Comparison of ENCODE assay signal across 8 mouse cellular contexts in genomic region chr12:69682788-69683419, GRCm38 (mm10). TPM values are rescaled to one million over a fixed set of nuclear protein-coding genes. Genes with fewer than 3 reads are reported as not detected.
DNase-seq lines count a peak whose midpoint lies in the region; ATAC-seq and TF ChIP-seq lines count a peak whose summit lies in the region.

No protein-coding gene starts in this region.

- no peaks in the 10 kb centered on the region for H3K36me3 ChIP-seq in heart, embryonic 16.5 days (ENCODE audit: control insufficient read depth, insufficient read depth)
- no peaks in the 10 kb centered on the region for H3K36me3 ChIP-seq in lung, embryonic 16.5 days (ENCODE audit: control insufficient read depth, insufficient read depth, low read length)

- H3K4me2 ChIP-seq in heart, embryonic 16.5 days (ENCODE audit: low read depth, low read length), result peak overlapping the region; percentile 60
- H3K4me2 ChIP-seq in lung, embryonic 16.5 days (ENCODE audit: low read depth, low read length), result peak overlapping the region; percentile 84

- no peak for ATAC-seq in heart, embryonic 16.5 days (replicated peaks; ENCODE audit: extremely low read depth, insufficient read depth, low FRiP score)
- no peak for ATAC-seq in lung, embryonic 16.5 days (ENCODE audit: low read depth)
- ATAC-seq in monocyte, adult 5-6 weeks (replicated peaks; ENCODE audit: insufficient number of reproducible peaks, low FRiP score, low TSS enrichment, poor library complexity, severe bottlenecking), result no peak

- H3K27ac ChIP-seq in layer of hippocampus, adult 2 months, result peak overlapping the region; percentile 94
- peak overlapping the region; percentile 98 for H3K27ac ChIP-seq in heart, embryonic 16.5 days (ENCODE audit: low read length)
- H3K27ac ChIP-seq in lung, embryonic 16.5 days (ENCODE audit: low read length), result no peak overlapping the region

- H3K9me3 ChIP-seq in heart, embryonic 16.5 days (replicated peaks; ENCODE audit: control insufficient read depth, low read length), result no peaks in the 10 kb centered on the region
- H3K9me3 ChIP-seq in lung, embryonic 16.5 days (ENCODE audit: control insufficient read depth, low read length), result no peaks in the 10 kb centered on the region

- TF ChIP-seq CTCF in layer of hippocampus, adult 2 months (conservative IDR thresholded peaks at IDR 0.05), result no peak
- TF ChIP-seq CTCF in brain, embryonic 14.5 days (IDR thresholded peaks at IDR 0.05; ENCODE audit: borderline replicate concordance, extremely low read depth, insufficient read depth, insufficient read length), result no peak

- H3K4me3 ChIP-seq in layer of hippocampus, adult 2 months, result peak overlapping the region; percentile 62
- peak overlapping the region; percentile 97; the same call in 1 of the 2 replicates for H3K4me3 ChIP-seq in heart, embryonic 16.5 days (ENCODE audit: low read length)
- peak overlapping the region; percentile 96 for H3K4me3 ChIP-seq in lung, embryonic 16.5 days (ENCODE audit: low read length)

- 42% methylated on average over 14 of the region's 14 CpGs for WGBS in heart, embryonic 16.5 days
- 37% methylated on average over 14 of the region's 14 CpGs for WGBS in lung, embryonic 16.5 days

- no peak for TF ChIP-seq POLR2A in brain, embryonic 14.5 days (IDR thresholded peaks at IDR 0.05; ENCODE audit: borderline replicate concordance, extremely low read depth, insufficient read depth, insufficient read length, poor library complexity, severe bottlenecking)

- peak in 1 of 2 experiments; percentile 14 for DNase-seq in layer of hippocampus, adult 2 months (ENCODE audit: low spot score in 2 of 2)
- no peak for DNase-seq in layer of hippocampus, adult 11-12 months (ENCODE audit: low spot score)
- peak; percentile 40 for DNase-seq in brain, embryonic 14.5 days (ENCODE audit: low read depth)
- DNase-seq in left cerebral cortex, adult 9 months (ENCODE audit: low spot score in 2 of 2), result no peak
- no peak for DNase-seq in ovary, postnatal 10 days (ENCODE audit: low spot score)

- H3K27me3 ChIP-seq in heart, embryonic 16.5 days (ENCODE audit: control insufficient read depth, insufficient read depth, low read length), result no peaks in the 10 kb centered on the region
- H3K27me3 ChIP-seq in lung, embryonic 16.5 days (ENCODE audit: control insufficient read depth, insufficient read depth, low read depth, low read length), result no peaks in the 10 kb centered on the region

- H3K9ac ChIP-seq in heart, embryonic 16.5 days (ENCODE audit: low read length), result peak overlapping the region; percentile 50
- H3K9ac ChIP-seq in lung, embryonic 16.5 days (ENCODE audit: low read length), result 0 out of 2 replicates have a peak overlapping the region, but pooled peaks have one; percentile 47

- H3K4me1 ChIP-seq in heart, embryonic 16.5 days (ENCODE audit: control insufficient read depth, insufficient read depth, low read length), result peaks cover 18% of the 10 kb centered on the region
- H3K4me1 ChIP-seq in lung, embryonic 16.5 days (replicated peaks; ENCODE audit: control insufficient read depth, insufficient read depth, low read length), result peaks cover 17% of the 10 kb centered on the region

RNA-seq across cellular contexts. Expression of gene Sos2, which starts 1.3 kb away (rescaled TPM):
- 10 to 100 TPM; 31.5 to 37.3 TPM for total RNA-seq in layer of hippocampus, adult 2 months (2021)
- 36.0 and 41.8 TPM in 2 replicates for polyA plus RNA-seq in brain, embryonic 14.5 days (2012; rRNA removed)
- 7.1 and 7.6 TPM in 2 replicates for polyA plus RNA-seq in heart, embryonic 16.5 days (2015; fragmentation: Nextera tagmentation; extraction: Ambion mirVana)
- 9.2 and 9.3 TPM in 2 replicates for polyA plus RNA-seq in lung, embryonic 16.5 days (2015; fragmentation: Nextera tagmentation; extraction: Ambion mirVana)
- 43.3 to 91.0 TPM (median 60.5 TPM) in 3 replicates for total RNA-seq in monocyte, adult 5-6 weeks (2017)

RNA-seq across cellular contexts. Expression of gene L2hgdh, which starts 41.8 kb away (rescaled TPM):
- total RNA-seq in layer of hippocampus, adult 2 months (2021), result 10 to 100 TPM; 14.9 to 17.9 TPM
- polyA plus RNA-seq in brain, embryonic 14.5 days (2012; rRNA removed), result 9.2 and 9.9 TPM in 2 replicates
- 18.4 and 18.5 TPM in 2 replicates for polyA plus RNA-seq in heart, embryonic 16.5 days (2015; fragmentation: Nextera tagmentation; extraction: Ambion mirVana)
- polyA plus RNA-seq in lung, embryonic 16.5 days (2015; fragmentation: Nextera tagmentation; extraction: Ambion mirVana), result 14.3 and 15.5 TPM in 2 replicates
- total RNA-seq in monocyte, adult 5-6 weeks (2017), result 0.38 to 1.8 TPM in 2 of 3 replicates, not detected in the other

RNA-seq across cellular contexts. Expression of gene Atp5s, which starts 41.8 kb away (rescaled TPM):
- 10 to 100 TPM; 30.0 to 33.3 TPM for total RNA-seq in layer of hippocampus, adult 2 months (2021)
- polyA plus RNA-seq in brain, embryonic 14.5 days (2012; rRNA removed), result 17.4 and 26.6 TPM in 2 replicates
- 35.4 and 39.2 TPM in 2 replicates for polyA plus RNA-seq in heart, embryonic 16.5 days (2015; fragmentation: Nextera tagmentation; extraction: Ambion mirVana)
- 35.3 and 36.4 TPM in 2 replicates for polyA plus RNA-seq in lung, embryonic 16.5 days (2015; fragmentation: Nextera tagmentation; extraction: Ambion mirVana)
- 1.1 to 11.9 TPM (median 5.0 TPM) in 3 replicates for total RNA-seq in monocyte, adult 5-6 weeks (2017)
